In genomic region chr12:79878766-79879092, GRCm38 (mm10) we compare ENCODE assay signal across 12 mouse cellular contexts.
DNase-seq lines count a peak whose midpoint lies in the region; ATAC-seq and TF ChIP-seq lines count a peak whose summit lies in the region.
"Had no signal": no experiment of that assay in that cellular context is flagged by ENCODE, and none has a peak within 500 bp of the region (broad histone marks: within the 10 kb centered on the region; RNA-seq: fewer than 3 reads in every experiment).

No protein-coding gene starts in this region.

- no peaks in the 10 kb centered on the region for H3K79me2 ChIP-seq in myocyte (ENCODE audit: control insufficient read depth, insufficient read depth)

- no peaks in the 10 kb centered on the region for H3K9me3 ChIP-seq in hindbrain, embryonic 11.5 days (ENCODE audit: control insufficient read depth, low read length)
- H3K9me3 ChIP-seq in hindbrain, embryonic 16.5 days (ENCODE audit: control insufficient read depth, low read length): no peaks in the 10 kb centered on the region
- H3K9me3 ChIP-seq in midbrain, embryonic 12.5 days: no peaks in the 10 kb centered on the region
- no peaks in the 10 kb centered on the region for H3K9me3 ChIP-seq in midbrain, embryonic 16.5 days (replicated peaks; ENCODE audit: control insufficient read depth, low read length, poor library complexity, severe bottlenecking)
- H3K9me3 ChIP-seq in forebrain, embryonic 14.5 days (replicated peaks; ENCODE audit: control insufficient read depth, low read length): 0 out of 2 replicates have a peak, but pooled peaks cover 3% of the 10 kb centered on the region
- H3K9me3 ChIP-seq: neural tube, embryonic 12.5 days had no signal

- peaks cover 11% of the 10 kb centered on the region for H3K4me1 ChIP-seq in hindbrain, embryonic 11.5 days (replicated peaks; ENCODE audit: control insufficient read depth, insufficient read depth, low read length)
- H3K4me1 ChIP-seq in hindbrain, embryonic 16.5 days (ENCODE audit: control insufficient read depth, insufficient read depth, low read depth, low read length): peaks cover 17% of the 10 kb centered on the region
- peaks cover 34% of the 10 kb centered on the region for H3K4me1 ChIP-seq in midbrain, embryonic 12.5 days
- peaks cover 7% of the 10 kb centered on the region for H3K4me1 ChIP-seq in midbrain, embryonic 16.5 days (ENCODE audit: control insufficient read depth, insufficient read depth, low read length)
- peaks cover 21% of the 10 kb centered on the region for H3K4me1 ChIP-seq in forebrain, embryonic 14.5 days (ENCODE audit: control insufficient read depth, insufficient read depth, low read length)

- 24% methylated on average over 5 of the region's 5 CpGs for WGBS in hindbrain, embryonic 11.5 days
- 21% methylated on average over 5 of the region's 5 CpGs for WGBS in hindbrain, embryonic 16.5 days
- 39% methylated on average over 5 of the region's 5 CpGs for WGBS in midbrain, embryonic 12.5 days
- WGBS in midbrain, embryonic 16.5 days: 44% methylated on average over 5 of the region's 5 CpGs
- WGBS in forebrain, embryonic 14.5 days: 25% methylated on average over 5 of the region's 5 CpGs

- no peak for TF ChIP-seq POLR2A in myocyte (IDR thresholded peaks at IDR 0.05; ENCODE audit: insufficient read length, low read depth)

- H3K27ac ChIP-seq in hindbrain, embryonic 11.5 days (ENCODE audit: low read depth, low read length): peak overlapping the region; percentile 67
- H3K27ac ChIP-seq in hindbrain, embryonic 16.5 days (ENCODE audit: low read depth, low read length): no peak overlapping the region
- peak overlapping the region; percentile 88 for H3K27ac ChIP-seq in midbrain, embryonic 12.5 days (replicated peaks)
- no peak overlapping the region for H3K27ac ChIP-seq in midbrain, embryonic 16.5 days (ENCODE audit: low read length)
- H3K27ac ChIP-seq in forebrain, embryonic 14.5 days (ENCODE audit: low read depth, low read length): peak overlapping the region; percentile 83
- H3K27ac ChIP-seq: left cerebral cortex, adult 2 months had no signal

- H3K27me3 ChIP-seq in hindbrain, embryonic 11.5 days (ENCODE audit: control insufficient read depth, insufficient read depth, low read length): no peaks in the 10 kb centered on the region
- H3K27me3 ChIP-seq in hindbrain, embryonic 16.5 days (replicated peaks; ENCODE audit: control insufficient read depth, insufficient read depth, low read length): no peaks in the 10 kb centered on the region
- H3K27me3 ChIP-seq in midbrain, embryonic 12.5 days: no peaks in the 10 kb centered on the region
- no peaks in the 10 kb centered on the region for H3K27me3 ChIP-seq in midbrain, embryonic 16.5 days (ENCODE audit: control insufficient read depth, insufficient read depth, low read depth, low read length)
- H3K27me3 ChIP-seq in forebrain, embryonic 14.5 days (replicated peaks; ENCODE audit: control insufficient read depth, insufficient read depth, low read length): no peaks in the 10 kb centered on the region
- H3K27me3 ChIP-seq in myocyte (ENCODE audit: control insufficient read depth, insufficient read depth, insufficient read length): no peaks in the 10 kb centered on the region
- H3K27me3 ChIP-seq: neural tube, embryonic 12.5 days had no signal

- no peak overlapping the region for H3K4me2 ChIP-seq in hindbrain, embryonic 11.5 days (replicated peaks; ENCODE audit: low read depth, low read length)
- H3K4me2 ChIP-seq in hindbrain, embryonic 16.5 days (ENCODE audit: low read length): no peak overlapping the region
- no peak overlapping the region for H3K4me2 ChIP-seq in midbrain, embryonic 12.5 days (replicated peaks)
- no peak overlapping the region for H3K4me2 ChIP-seq in midbrain, embryonic 16.5 days (ENCODE audit: low read length)
- H3K4me2 ChIP-seq in forebrain, embryonic 14.5 days (ENCODE audit: low read length): no peak overlapping the region
- H3K4me2 ChIP-seq in myocyte (ENCODE audit: low read depth): no peak overlapping the region

- H3ac ChIP-seq in myocyte (ENCODE audit: control insufficient read depth, insufficient read length): no peak overlapping the region

- H3K36me3 ChIP-seq in hindbrain, embryonic 11.5 days (ENCODE audit: control insufficient read depth, insufficient read depth, low read length): no peaks in the 10 kb centered on the region
- no peaks in the 10 kb centered on the region for H3K36me3 ChIP-seq in hindbrain, embryonic 16.5 days (ENCODE audit: control insufficient read depth, insufficient read depth, low read length)
- H3K36me3 ChIP-seq in midbrain, embryonic 12.5 days: no peaks in the 10 kb centered on the region
- no peaks in the 10 kb centered on the region for H3K36me3 ChIP-seq in midbrain, embryonic 16.5 days (ENCODE audit: control insufficient read depth, insufficient read depth, low read length)
- no peaks in the 10 kb centered on the region for H3K36me3 ChIP-seq in forebrain, embryonic 14.5 days (ENCODE audit: control insufficient read depth, insufficient read depth, low read length)
- no peaks in the 10 kb centered on the region for H3K36me3 ChIP-seq in myocyte (ENCODE audit: control insufficient read depth, insufficient read depth)
- H3K36me3 ChIP-seq: neural tube, embryonic 12.5 days had no signal

- H3K9ac ChIP-seq in hindbrain, embryonic 11.5 days (ENCODE audit: low read depth, low read length): no peak overlapping the region
- no peak overlapping the region for H3K9ac ChIP-seq in hindbrain, embryonic 16.5 days (ENCODE audit: low read depth, low read length)
- H3K9ac ChIP-seq in midbrain, embryonic 12.5 days (replicated peaks): no peak overlapping the region
- H3K9ac ChIP-seq in midbrain, embryonic 16.5 days (ENCODE audit: low read depth, low read length): no peak overlapping the region
- no peak overlapping the region for H3K9ac ChIP-seq in forebrain, embryonic 14.5 days (ENCODE audit: low read length)
- H3K9ac ChIP-seq: neural tube, embryonic 12.5 days had no signal

- no peak overlapping the region for H3K4me3 ChIP-seq in hindbrain, embryonic 11.5 days (ENCODE audit: low read depth, low read length)
- no peak overlapping the region for H3K4me3 ChIP-seq in hindbrain, embryonic 16.5 days (ENCODE audit: low read length)
- no peak overlapping the region for H3K4me3 ChIP-seq in midbrain, embryonic 12.5 days
- H3K4me3 ChIP-seq in midbrain, embryonic 16.5 days (ENCODE audit: low read depth, low read length): no peak overlapping the region
- H3K4me3 ChIP-seq in forebrain, embryonic 14.5 days (ENCODE audit: low read depth, low read length): no peak overlapping the region
- no peak overlapping the region for H3K4me3 ChIP-seq in myocyte
- H3K4me3 ChIP-seq: left cerebral cortex, adult 2 months; neural tube, embryonic 12.5 days had no signal

- no peak for ATAC-seq in hindbrain, embryonic 11.5 days (ENCODE audit: low FRiP score)
- ATAC-seq in hindbrain, embryonic 16.5 days: no peak
- no peak for ATAC-seq in midbrain, embryonic 12.5 days (ENCODE audit: low FRiP score, low read depth)
- ATAC-seq in midbrain, embryonic 16.5 days: no peak
- no peak for ATAC-seq in forebrain, embryonic 14.5 days

- DNase-seq in hindbrain, embryonic 11.5 days (ENCODE audit: low spot score): no peak
- no peak for DNase-seq in forebrain, embryonic 14.5 days (ENCODE audit: low spot score)
- no peak for DNase-seq in spleen, postnatal 10 days (ENCODE audit: low spot score in 2 of 2)
- no peak for DNase-seq in right cerebral cortex, adult 2 months (ENCODE audit: low spot score in 2 of 2)
- DNase-seq: cerebellum, postnatal 14 days; lung, postnatal 14 days had no signal

TF ChIP-seq in myocyte, 11 proteins besides CTCF, POLR2A, EP300 and RAD21:
- peak in 2 of 3 experiments; percentile 24 to 74 for TF ChIP-seq MYOD1 (IDR thresholded peaks at IDR 0.05; ENCODE audit: control insufficient read depth in 1 of 3, insufficient read length in 2 of 3, low read depth in 2 of 3)
- TF ChIP-seq TCF12 (IDR thresholded peaks at IDR 0.05; ENCODE audit: insufficient read depth, poor library complexity, severe bottlenecking): no peak

Comparison
In these comparisons a context has a peak if more than half of its experiments do, and no peak if none do; other contexts are left out.
1. H3K27ac ChIP-seq: peak in hindbrain, embryonic 11.5 days (single experiment), midbrain, embryonic 12.5 days (single experiment) and forebrain, embryonic 14.5 days (single experiment); none in hindbrain, embryonic 16.5 days (single experiment) and midbrain, embryonic 16.5 days (single experiment).